Mouse (Mus musculus) myocyte (in vitro differentiated cells): ENCODE data around the gene Tspan15.

Experiments
- CEBPB ChIP-seq: IDR thresholded peaks from 2 replicates; pipeline ENCODE4 v1.6.1; 2011; ENCODE audit warnings: mild to moderate bottlenecking, moderate library complexity; ENCODE audit not compliant: poor library complexity, insufficient read depth, severe bottlenecking
- E2F4 ChIP-seq: IDR thresholded peaks from one replicate; pipeline ENCODE4 v1.6.1; 2011; ENCODE audit warnings: mild to moderate bottlenecking, control low read depth, moderate library complexity; ENCODE audit not compliant: insufficient read depth
- MAX ChIP-seq: IDR thresholded peaks from one replicate; pipeline ENCODE4 v1.6.1; 2011; ENCODE audit warnings: low read depth, mild to moderate bottlenecking, control low read depth
- MYOG ChIP-seq, 3 experiments: IDR thresholded peaks; one replicate each; pipeline ENCODE4 v1.6.1; 2011; ENCODE audit warnings: control low read depth in 2 of 3, low read depth in 2 of 3, mild to moderate bottlenecking in 2 of 3; ENCODE audit not compliant: insufficient read length in 2 of 3, control insufficient read depth in 1 of 3, insufficient read depth in 1 of 3
- POLR2A ChIP-seq: IDR thresholded peaks from one replicate; pipeline ENCODE4 v1.6.1; 2011; ENCODE audit warnings: low read depth, mild to moderate bottlenecking, control low read depth, moderate library complexity; ENCODE audit not compliant: insufficient read length
- POLR2AphosphoS2 ChIP-seq: IDR thresholded peaks from one replicate; pipeline ENCODE4 v1.6.1; 2011; ENCODE audit warnings: low read depth, control low read depth; ENCODE audit not compliant: insufficient read length
- REST ChIP-seq: IDR thresholded peaks from one replicate; pipeline ENCODE4 v1.6.1; 2011; ENCODE audit warnings: mild to moderate bottlenecking, control low read depth, moderate library complexity; ENCODE audit not compliant: insufficient read depth, insufficient read length
- TCF12 ChIP-seq: IDR thresholded peaks from one replicate; pipeline ENCODE4 v1.6.1; 2011; ENCODE audit warnings: mild to moderate bottlenecking, control low read depth; ENCODE audit not compliant: poor library complexity, insufficient read depth, severe bottlenecking
- TCF3 ChIP-seq: IDR thresholded peaks from one replicate; pipeline ENCODE4 v1.6.1; 2011; ENCODE audit warnings: low read depth, control low read depth; ENCODE audit not compliant: insufficient read length
- USF1 ChIP-seq: IDR thresholded peaks from one replicate; pipeline ENCODE4 v1.6.1; 2011; ENCODE audit warnings: low read depth, mild to moderate bottlenecking, control low read depth, moderate library complexity

DNA sequence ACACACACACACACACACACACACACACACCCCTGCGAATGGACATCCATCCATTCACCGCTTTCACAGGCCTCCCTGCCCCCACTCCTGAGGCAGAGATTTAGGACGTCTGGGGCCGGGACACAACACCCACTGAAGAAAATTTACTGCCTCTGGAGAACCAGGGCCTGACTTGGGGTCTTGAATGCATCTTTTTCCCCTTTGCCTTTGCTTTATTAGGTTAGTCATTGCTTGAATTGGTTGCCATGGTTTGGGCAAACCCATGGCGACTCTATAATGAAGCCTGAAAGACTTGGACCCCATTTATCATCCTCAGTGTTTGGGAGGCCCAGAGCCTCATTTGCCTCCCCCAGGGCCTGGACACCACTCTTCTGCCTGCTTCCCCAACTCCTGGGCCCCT, 85.1 kb downstream of the Tspan15 start:
- TF ChIP-seq USF1 = no peak
- TF ChIP-seq POLR2A = no peak
- no peak for TF ChIP-seq POLR2AphosphoS2
- no peak for TF ChIP-seq MAX
- TF ChIP-seq CEBPB = no peak
- no peak for TF ChIP-seq MYOG (IDR thresholded peaks at IDR 0.05; ENCODE audit: control insufficient read depth in 1 of 3, insufficient read depth in 1 of 3, insufficient read length in 2 of 3, low read depth in 2 of 3)
- TF ChIP-seq REST = no peak
- TF ChIP-seq E2F4 = no peak
- no peak for TF ChIP-seq TCF3
- no peak for TF ChIP-seq TCF12
